Mouse (Mus musculus) limb, embryonic 15.5 days (tissue): ENCODE data around the gene Cacna2d2. TPM values are rescaled to one million over a fixed set of nuclear protein-coding genes. Genes with fewer than 3 reads are reported as not detected.

Experiments
- ATAC-seq: fragments of 200-750 bp; cut with Nextera tagmentation; 2 replicates; pipeline ENCODE4 v1.8.0; 2017; ENCODE audit warnings: low read depth, moderate TSS enrichment; ENCODE audit not compliant: insufficient number of reproducible peaks, low FRiP score, low TSS enrichment
- H3K27ac ChIP-seq: fragments of 300-500 bp; sonication (generic); 2 replicates; pipeline ENCODE4 v1.5.1; 2015; ENCODE audit warnings: moderate library complexity, mild to moderate bottlenecking, inconsistent platforms
- H3K27me3 ChIP-seq: fragments of 300-500 bp; sonication (generic); 2 replicates; pipeline ENCODE4 v1.6.1; 2015; ENCODE audit warnings: inconsistent platforms
- H3K36me3 ChIP-seq: fragments of 300-500 bp; sonication (generic); 2 replicates; pipeline ENCODE4 v1.6.1; 2015; ENCODE audit warnings: inconsistent platforms
- H3K4me1 ChIP-seq: fragments of 300-500 bp; sonication (generic); 2 replicates; pipeline ENCODE4 v1.6.1; 2015; ENCODE audit warnings: inconsistent platforms
- H3K4me2 ChIP-seq: fragments of 300-500 bp; sonication (generic); 2 replicates; pipeline ENCODE4 v1.6.1; 2015; ENCODE audit warnings: mild to moderate bottlenecking, inconsistent platforms
- H3K4me3 ChIP-seq: fragments of 300-500 bp; sonication (generic); 2 replicates; pipeline ENCODE4 v1.5.1; 2015; ENCODE audit warnings: mild to moderate bottlenecking, inconsistent platforms
- H3K9ac ChIP-seq: fragments of 300-500 bp; sonication (generic); 2 replicates; pipeline ENCODE4 v1.6.1; 2015; ENCODE audit warnings: inconsistent platforms
- H3K9me3 ChIP-seq: fragments of 300-500 bp; sonication (generic); 2 replicates; pipeline ENCODE4 v1.6.1; 2016; ENCODE audit warnings: inconsistent platforms
- WGBS: fragments of 180-500 bp; shearing (Covaris S2); methylation state at CpG from one replicate; pipeline ENCODE4 v1.1.7; 2015; 5-methylcytosine and 5-hydroxymethylcytosine counted together
- polyA plus RNA-seq: library from polyadenylated mRNA; unstranded; fragments of >200 nt; fragmentation: Nextera tagmentation; extraction: Ambion mirVana; gene quantifications from 2 replicates; pipeline ENCODE4 v1.2.1, GENCODE M21; 2015

Cacna2d2 gene
- polyA plus RNA-seq, 1 experiment from 2014 or later = 0.37 TPM

DNA sequence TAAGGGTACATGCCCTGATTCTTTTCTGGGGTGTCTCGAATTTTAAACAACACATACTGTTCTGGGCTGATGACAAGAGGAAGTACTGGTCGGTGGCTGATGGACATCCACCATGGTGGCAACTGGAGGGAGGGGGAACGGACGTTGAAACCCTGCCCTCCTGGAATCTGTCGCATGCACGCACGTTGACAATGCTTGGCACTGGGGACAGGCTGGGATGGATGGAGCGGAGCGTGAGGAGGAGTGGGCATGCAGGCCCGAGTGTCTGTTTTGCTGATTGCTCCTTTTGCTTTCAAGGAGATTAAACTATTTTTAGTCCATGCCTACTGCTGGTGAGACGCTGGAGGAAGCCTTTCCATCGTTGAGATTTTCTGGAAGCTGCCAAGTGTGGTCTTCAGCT, 43.9 kb downstream of the Cacna2d2 start:
- Histone ChIP-seq H3K4me3 (no peak overlapping the region), H3K27me3 (no peaks in the 10 kb centered on the region), H3K9ac (no peak overlapping the region), H3K9me3 (no peaks in the 10 kb centered on the region), H3K4me1 (peaks cover 7% of the 10 kb centered on the region), H3K36me3 (no peaks in the 10 kb centered on the region), H3K4me2 (no peak overlapping the region), H3K27ac (no peak overlapping the region)
- ATAC-seq = no peak
- 65% methylated on average over 12 of the region's 12 CpGs for WGBS

DNA sequence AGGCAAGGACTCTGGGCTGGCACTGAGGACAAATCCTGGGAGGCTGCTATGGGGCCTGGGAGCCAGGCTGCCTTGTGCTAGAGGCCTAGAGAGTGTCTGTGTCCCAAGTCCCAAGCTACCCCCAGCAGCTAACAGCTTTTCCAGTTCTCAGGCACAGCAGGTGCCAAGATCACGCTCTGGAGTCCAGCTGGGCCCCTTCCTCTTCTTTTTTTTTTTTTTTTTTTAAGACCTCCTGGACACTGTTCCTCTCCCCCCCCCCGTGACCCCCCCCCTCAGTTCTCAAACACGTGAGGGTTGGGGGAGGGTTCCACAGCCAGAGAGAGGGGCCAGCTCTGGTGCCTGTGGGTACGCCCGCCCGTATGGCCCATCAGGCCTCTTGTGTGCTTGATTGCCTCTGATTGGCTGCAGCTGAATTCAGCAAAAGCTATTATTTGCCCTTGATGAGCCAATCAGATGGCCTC, 45.6 kb downstream of the Cacna2d2 start:
- Histone ChIP-seq H3K27me3 (peaks cover 5% of the 10 kb centered on the region; the same call in 1 of the 2 replicates), H3K36me3 (no peaks in the 10 kb centered on the region), H3K9me3 (no peaks in the 10 kb centered on the region), H3K9ac (no peak overlapping the region), H3K4me2 (no peak overlapping the region), H3K4me1 (peaks cover 7% of the 10 kb centered on the region), H3K4me3 (no peak overlapping the region), H3K27ac (no peak overlapping the region)
- 20% methylated on average over 4 of the region's 6 CpGs for WGBS
- ATAC-seq = no peak

DNA sequence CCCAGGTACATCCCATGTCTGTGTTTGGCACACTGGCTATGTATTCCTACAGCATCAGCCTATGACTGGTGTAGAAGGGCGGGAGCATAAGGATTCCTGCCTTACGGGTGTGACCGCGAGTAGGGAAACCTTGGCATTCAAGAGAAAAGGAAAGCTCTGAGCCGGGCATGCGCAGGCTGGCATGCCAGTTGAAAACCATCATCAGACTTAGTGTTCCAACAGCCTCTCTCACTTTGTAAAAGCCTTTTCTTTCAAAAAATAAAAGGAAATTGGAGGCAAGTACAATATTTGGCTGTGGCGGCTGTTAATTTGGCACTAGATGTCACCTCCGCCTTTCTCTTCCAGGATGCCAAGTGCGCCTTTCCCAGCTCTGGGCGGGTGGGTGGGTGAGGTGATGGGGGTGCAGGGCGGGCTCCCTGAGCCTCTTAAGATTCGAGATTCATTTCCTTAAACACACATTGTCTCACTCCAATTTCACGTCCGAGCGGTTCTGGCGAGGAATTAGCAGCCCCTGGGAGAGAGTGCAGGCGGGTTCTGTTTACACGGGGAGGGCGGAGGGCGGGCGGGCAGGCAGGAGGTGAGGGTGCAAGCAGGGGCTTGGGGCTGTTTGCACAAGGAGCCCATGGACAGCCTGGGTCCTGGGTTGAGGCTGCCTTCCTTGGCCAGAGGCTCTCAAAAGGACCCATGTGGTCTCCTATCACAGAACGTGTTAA, 49.5 kb downstream of the Cacna2d2 start:
- Histone ChIP-seq H3K9ac (no peak overlapping the region), H3K9me3 (no peaks in the 10 kb centered on the region), H3K4me2 (no peak overlapping the region), H3K36me3 (no peaks in the 10 kb centered on the region), H3K4me1 (peaks cover 7% of the 10 kb centered on the region), H3K27me3 (peaks cover 27% of the 10 kb centered on the region), H3K27ac (no peak overlapping the region), H3K4me3 (no peak overlapping the region)
- WGBS = 49% methylated on average over 22 of the region's 22 CpGs
- ATAC-seq = no peak

- Histone ChIP-seq H3K27ac (no peak overlapping the region), H3K4me2 (no peak overlapping the region), H3K27me3 (peaks cover 35% of the 10 kb centered on the region), H3K9me3 (no peaks in the 10 kb centered on the region), H3K4me1 (no peaks in the 10 kb centered on the region), H3K36me3 (no peaks in the 10 kb centered on the region), H3K9ac (no peak overlapping the region), H3K4me3 (no peak overlapping the region)
- no peak; the same call in 1 of the 2 replicates for ATAC-seq
- 54% methylated on average over 8 of the region's 8 CpGs for WGBS
Measured at GRCm38 (mm10) chr9:107451400-107451799, 52.0 kb downstream of the Cacna2d2 start.

GRCm38 (mm10) chr9:107451891-107452521, 52.6 kb downstream of the Cacna2d2 start:
- no peak for ATAC-seq
- H3K9ac ChIP-seq = no peak overlapping the region
- no peak overlapping the region for H3K27ac ChIP-seq
- peaks cover 37% of the 10 kb centered on the region for H3K27me3 ChIP-seq
- H3K4me3 ChIP-seq = no peak overlapping the region
- no peaks in the 10 kb centered on the region for H3K36me3 ChIP-seq
- no peak overlapping the region for H3K4me2 ChIP-seq
- H3K4me1 ChIP-seq = no peaks in the 10 kb centered on the region
- WGBS = 43% methylated on average over 11 of the region's 11 CpGs
- H3K9me3 ChIP-seq = no peaks in the 10 kb centered on the region

DNA sequence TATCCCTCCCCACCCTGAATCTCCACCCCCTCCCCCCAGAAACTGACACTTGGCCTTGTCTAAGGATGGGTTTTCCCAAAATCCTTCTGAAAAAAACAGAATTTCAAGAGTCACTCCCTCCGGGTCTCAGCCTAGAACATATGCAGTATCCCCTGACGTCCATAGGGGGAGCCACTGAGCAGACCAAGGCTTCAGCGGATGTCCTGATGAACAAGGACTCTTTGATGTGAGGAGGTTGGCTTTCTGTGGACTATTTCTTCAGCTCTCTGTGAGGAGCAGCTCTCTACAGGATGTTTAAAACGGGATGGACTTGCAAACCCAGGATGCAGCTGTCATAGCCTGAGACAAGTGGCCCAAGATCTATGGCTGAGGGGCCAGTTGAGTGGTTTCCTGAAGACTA, 53.1 kb downstream of the Cacna2d2 start:
- H3K4me1 ChIP-seq = no peaks in the 10 kb centered on the region
- no peak for ATAC-seq
- H3K4me2 ChIP-seq = no peak overlapping the region
- H3K9me3 ChIP-seq = no peaks in the 10 kb centered on the region
- WGBS = 21% methylated on average over 4 of the region's 4 CpGs
- H3K4me3 ChIP-seq = no peak overlapping the region
- no peaks in the 10 kb centered on the region for H3K36me3 ChIP-seq
- H3K27ac ChIP-seq = no peak overlapping the region
- H3K27me3 ChIP-seq = peaks cover 37% of the 10 kb centered on the region
- H3K9ac ChIP-seq = no peak overlapping the region

DNA sequence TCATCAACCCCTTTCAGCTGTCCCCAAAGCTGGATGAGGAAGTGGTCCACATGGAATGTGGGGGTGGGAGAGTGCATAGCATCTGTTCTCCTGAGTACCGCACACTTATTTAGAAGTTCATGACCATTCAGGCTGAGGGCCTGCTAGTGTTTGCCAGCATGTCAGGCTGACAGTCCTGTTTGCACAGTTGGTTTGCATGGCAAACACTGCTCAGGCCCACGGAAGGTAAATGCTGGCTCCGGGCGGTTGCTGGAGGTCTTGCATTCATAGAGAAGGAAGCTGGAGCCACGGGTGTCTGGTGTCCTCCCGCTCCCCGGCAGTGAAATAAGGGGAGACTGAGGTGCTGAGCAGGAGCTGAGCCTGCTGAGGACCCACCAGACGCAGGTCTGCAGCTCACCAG, 53.7 kb downstream of the Cacna2d2 start:
- Histone ChIP-seq H3K9me3 (no peaks in the 10 kb centered on the region), H3K4me1 (no peaks in the 10 kb centered on the region), H3K9ac (no peak overlapping the region), H3K4me3 (no peak overlapping the region), H3K36me3 (no peaks in the 10 kb centered on the region), H3K27me3 (peaks cover 37% of the 10 kb centered on the region), H3K4me2 (no peak overlapping the region), H3K27ac (no peak overlapping the region)
- no peak for ATAC-seq
- WGBS = 72% methylated on average over 8 of the region's 8 CpGs

DNA sequence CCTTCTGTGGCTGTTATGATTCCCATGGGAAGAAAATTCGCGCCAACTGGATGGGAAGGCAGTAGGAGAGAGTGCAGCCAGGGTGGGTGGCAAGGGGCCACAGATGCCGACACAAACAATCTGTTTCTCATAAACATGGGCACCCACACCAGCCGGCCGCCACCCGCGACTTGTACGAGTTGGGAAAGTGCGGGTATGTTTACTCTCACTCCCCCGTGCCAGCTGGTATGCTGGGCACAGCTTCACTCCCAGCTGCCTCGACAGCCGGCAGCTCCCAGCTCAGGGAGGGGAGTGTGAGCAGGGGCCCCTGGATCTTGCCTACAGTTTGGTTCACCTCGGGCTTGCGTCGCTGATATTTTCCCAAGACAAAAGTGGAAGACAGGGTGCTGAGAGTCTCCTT, 57.3 kb downstream of the Cacna2d2 start:
- Histone ChIP-seq H3K9me3 (no peaks in the 10 kb centered on the region), H3K4me1 (no peaks in the 10 kb centered on the region), H3K36me3 (no peaks in the 10 kb centered on the region), H3K4me2 (no peak overlapping the region), H3K9ac (no peak overlapping the region), H3K4me3 (no peak overlapping the region), H3K27me3 (peaks cover 32% of the 10 kb centered on the region), H3K27ac (no peak overlapping the region)
- 63% methylated on average over 15 of the region's 15 CpGs for WGBS
- ATAC-seq = no peak

DNA sequence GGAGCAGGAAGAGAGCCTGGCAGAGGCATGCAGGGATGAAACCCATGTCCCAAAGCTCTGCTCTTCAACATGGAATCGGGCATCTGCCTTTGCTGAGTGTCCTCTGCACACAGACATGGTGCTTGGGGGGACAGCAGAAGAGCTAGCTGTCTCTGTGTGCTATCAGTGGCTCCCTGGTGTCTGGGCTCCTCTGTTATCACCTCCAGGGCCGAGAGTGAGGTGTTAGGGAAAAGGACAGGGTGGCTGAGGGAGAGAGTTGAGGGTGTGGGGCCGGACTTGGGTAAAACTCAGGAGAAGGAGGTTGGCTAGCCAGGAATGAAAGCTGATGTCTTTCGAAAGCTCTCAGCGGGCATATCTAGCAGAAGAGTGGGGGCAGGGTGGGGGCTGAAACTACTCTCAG, 63.5 kb downstream of the Cacna2d2 start:
- H3K36me3 ChIP-seq = no peaks in the 10 kb centered on the region
- H3K27ac ChIP-seq = no peak overlapping the region
- H3K4me2 ChIP-seq = no peak overlapping the region
- peaks cover 65% of the 10 kb centered on the region for H3K27me3 ChIP-seq
- no peaks in the 10 kb centered on the region for H3K4me1 ChIP-seq
- 66% methylated on average over 5 of the region's 5 CpGs for WGBS
- no peaks in the 10 kb centered on the region for H3K9me3 ChIP-seq
- ATAC-seq = no peak
- no peak overlapping the region for H3K9ac ChIP-seq
- H3K4me3 ChIP-seq = no peak overlapping the region

- ATAC-seq = no peak
Measured at GRCm38 (mm10) chr9:107463509-107463908, 64.1 kb downstream of the Cacna2d2 start.

GRCm38 (mm10) chr9:107464130-107464529, 64.7 kb downstream of the Cacna2d2 start:
- H3K27ac ChIP-seq = no peak overlapping the region
- no peak overlapping the region for H3K9ac ChIP-seq
- no peaks in the 10 kb centered on the region for H3K36me3 ChIP-seq
- WGBS = 37% methylated on average over 9 of the region's 9 CpGs
- no peak for ATAC-seq
- H3K4me1 ChIP-seq = no peaks in the 10 kb centered on the region
- no peak overlapping the region for H3K4me3 ChIP-seq
- H3K4me2 ChIP-seq = no peak overlapping the region
- no peaks in the 10 kb centered on the region for H3K9me3 ChIP-seq
- peaks cover 76% of the 10 kb centered on the region for H3K27me3 ChIP-seq

More at GRCm38 (mm10) chr9:107463509-107463908, 64.1 kb downstream of the Cacna2d2 start:
- no peaks in the 10 kb centered on the region for H3K9me3 ChIP-seq
- H3K27me3 ChIP-seq = peaks cover 71% of the 10 kb centered on the region
- no peak overlapping the region for H3K4me3 ChIP-seq
- WGBS = 13% methylated on average over 7 of the region's 7 CpGs
- H3K9ac ChIP-seq = no peak overlapping the region
- no peaks in the 10 kb centered on the region for H3K36me3 ChIP-seq
- no peaks in the 10 kb centered on the region for H3K4me1 ChIP-seq
- H3K27ac ChIP-seq = no peak overlapping the region
- H3K4me2 ChIP-seq = no peak overlapping the region

- no peak for ATAC-seq
- Histone ChIP-seq H3K9me3 (no peaks in the 10 kb centered on the region), H3K36me3 (no peaks in the 10 kb centered on the region), H3K27me3 (peaks cover 84% of the 10 kb centered on the region), H3K4me1 (peaks cover 7% of the 10 kb centered on the region), H3K4me3 (no peak overlapping the region), H3K27ac (no peak overlapping the region), H3K9ac (no peak overlapping the region), H3K4me2 (no peak overlapping the region)
- WGBS = 25% methylated on average over 6 of the region's 6 CpGs
Measured at GRCm38 (mm10) chr9:107465657-107466056, 66.2 kb downstream of the Cacna2d2 start.
